Mouse (Mus musculus): Measurements from ENCODE around the gene Adss.

The Adss gene

DNA sequence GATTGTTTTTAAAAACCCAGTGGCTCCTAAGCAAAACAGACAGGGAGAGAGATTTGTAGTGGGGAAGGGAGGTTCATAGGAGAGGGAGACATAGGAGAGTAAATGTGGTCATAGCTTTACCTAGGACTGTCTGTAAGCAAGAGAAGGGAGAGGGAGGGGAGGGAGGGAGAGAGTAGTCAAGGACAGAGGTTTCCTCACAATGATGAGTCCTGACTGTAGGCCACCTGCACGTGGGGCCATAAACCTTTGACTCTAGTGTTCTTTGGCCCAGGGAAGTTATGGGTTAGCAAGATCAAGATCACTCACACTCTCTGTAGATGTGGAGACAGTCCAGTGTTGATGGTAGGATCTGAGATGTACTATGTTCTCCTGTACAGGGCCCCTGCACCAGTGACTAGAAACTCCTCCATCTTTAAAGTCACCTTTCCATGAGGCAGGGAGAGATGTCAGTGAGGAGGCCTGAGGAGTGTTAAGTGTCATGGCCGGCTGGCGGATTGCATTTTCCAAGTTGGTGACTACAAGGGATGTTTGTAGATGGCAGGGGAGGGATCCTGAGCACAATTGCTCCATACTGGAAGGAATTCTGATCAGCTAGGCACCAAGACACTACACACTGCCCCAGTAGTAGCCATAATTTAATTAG, 68.3 kb downstream of the Adss start:
- DNase-seq, result no peak

DNA sequence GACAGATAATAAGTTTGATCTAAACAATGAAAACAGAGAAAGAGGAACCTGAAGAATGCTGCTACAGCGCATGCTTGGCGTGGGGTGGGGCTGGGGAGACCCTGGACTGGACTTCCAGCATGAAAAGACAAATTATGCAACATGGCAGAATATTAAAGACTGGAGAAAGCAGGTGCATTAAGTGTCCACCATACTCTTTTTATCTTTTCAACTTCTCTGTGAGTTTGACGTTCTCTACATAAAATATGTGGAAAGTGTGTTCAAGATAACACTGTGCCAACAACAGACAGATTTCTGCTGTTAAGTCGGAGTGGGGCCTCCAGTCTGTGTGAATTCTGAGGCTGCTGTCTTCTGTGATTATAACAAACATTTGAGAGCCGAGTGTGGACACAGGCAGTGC, 69.4 kb downstream of the Adss start:
- no peak for DNase-seq

DNA sequence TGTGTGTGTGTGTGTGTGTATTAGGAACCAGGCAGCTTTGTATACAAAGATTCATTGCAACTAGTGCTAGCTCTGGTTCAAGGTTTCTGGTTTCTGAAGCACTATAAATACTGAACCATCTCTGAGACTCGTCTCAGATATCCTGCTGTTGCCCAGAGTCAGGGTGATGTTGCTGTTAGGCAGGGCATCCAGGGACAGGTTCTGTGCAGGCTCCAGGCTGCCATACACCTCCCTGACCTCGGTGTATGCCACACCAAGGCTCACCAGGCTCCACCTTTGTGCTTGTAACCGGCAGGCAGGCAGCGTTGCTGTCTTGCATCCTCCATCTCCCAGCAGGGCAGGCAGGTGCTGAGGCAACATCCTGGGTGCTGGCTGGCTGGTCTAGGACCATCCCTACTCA, 72.5 kb downstream of the Adss start:
- no peak for DNase-seq

DNA sequence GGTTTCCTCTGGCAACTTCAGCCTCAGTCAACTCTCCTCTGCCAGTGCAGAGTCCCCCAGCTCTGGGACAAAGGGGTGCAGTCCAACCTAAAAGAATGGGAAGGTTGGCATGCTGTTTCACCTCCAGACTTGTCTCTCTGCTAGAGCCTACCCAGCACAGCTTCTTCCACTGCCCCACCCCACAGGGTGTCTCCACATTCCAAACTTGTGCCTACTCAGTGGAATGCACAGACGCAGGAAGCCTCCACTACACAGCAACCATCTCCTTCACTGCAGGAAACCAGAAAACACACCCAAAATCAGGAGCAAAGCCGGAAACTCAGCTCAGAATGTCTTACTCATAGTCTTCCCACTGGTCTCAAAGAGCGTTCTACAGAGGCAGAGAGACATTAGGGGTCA, 77.3 kb downstream of the Adss start:
- no peak for DNase-seq

DNA sequence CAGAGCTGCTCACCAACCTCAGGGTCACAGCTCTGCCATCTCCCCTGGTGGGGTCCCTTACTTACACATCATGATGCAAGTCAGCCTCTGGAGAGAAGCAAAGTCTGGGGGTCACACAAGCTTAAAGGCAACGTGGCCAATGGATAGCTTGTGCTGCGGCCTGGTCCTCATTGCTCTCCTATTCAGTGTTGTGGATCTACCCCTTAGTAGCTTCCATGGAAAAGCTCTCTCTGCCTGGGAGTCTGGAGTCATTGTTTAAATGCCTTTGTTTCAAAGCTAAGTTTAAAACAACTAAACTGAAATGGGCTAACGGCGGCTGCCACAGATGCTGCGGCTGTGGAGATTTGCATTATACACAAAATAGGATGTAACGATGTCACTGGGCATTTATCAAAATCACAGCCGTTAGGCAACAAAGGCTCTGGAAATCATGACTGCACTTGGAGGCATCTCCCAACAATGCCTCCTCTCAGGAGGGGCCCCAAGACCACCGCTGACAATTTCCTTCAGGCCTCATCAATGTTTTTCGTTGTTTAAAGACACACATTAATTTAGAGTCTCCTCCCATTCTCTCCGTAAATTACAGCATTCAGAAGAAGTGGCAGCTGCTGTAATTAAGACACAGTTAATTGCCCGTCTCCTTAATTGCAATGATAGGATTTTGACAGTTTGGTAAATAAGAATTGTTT, 77.8 kb downstream of the Adss start:
- no peak for DNase-seq

DNA sequence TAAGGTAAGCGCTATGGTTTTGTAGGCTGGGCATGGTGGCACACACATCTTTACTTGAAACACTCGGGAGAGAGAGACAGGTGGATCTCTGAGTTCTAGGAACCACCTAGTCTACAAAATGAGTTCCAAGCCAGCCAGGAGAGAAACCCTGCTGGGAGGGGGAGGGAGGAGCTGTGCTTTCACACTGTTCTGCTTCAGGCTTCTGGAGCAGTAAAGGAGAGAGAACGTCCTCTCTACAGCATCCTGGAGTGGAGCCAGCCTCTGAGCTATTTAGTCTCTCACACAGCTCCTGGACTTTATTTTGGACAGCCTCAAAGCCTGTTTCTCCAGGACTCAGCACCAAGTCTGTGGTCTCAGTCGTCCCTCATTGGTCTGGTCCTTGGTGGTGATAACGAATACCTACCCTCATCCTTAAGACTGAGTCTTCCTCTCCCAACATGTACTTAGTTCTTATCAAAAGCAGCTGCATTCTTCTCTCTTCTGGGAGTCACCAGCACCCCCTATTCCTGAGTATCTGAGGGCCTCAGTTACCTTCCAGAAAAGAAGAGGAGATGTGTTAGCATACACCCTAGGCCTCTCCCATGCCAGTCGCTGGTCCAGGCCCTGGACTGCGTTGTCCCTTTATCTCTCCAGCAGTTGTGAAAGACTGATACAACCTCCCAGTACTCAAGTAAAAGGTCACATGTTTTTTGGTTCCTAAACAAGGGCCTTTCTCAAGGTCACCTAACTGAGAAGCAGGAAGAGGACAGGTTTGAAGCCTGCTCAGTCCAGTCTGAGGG, 79.1 kb downstream of the Adss start:
- DNase-seq, result no peak

DNA sequence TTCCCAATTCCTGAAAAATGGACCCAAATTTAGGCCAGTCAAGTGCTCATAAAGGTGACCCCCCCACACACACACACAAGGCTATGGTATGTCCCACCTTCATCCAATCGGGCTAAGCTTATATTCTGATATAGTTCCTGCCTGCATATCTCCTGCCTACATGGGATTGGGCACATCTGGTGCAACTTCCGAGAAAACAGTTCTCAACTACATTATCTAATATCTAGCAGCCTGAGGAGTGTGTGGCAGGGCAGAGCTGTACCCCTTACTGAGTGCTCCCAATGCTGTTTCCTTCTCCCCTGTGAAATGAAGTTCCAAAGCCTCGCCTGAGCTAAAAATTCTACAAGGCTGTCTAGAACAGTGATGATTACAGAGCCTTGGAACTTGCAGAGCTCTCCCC, 79.9 kb downstream of the Adss start:
- no peak for DNase-seq

DNA sequence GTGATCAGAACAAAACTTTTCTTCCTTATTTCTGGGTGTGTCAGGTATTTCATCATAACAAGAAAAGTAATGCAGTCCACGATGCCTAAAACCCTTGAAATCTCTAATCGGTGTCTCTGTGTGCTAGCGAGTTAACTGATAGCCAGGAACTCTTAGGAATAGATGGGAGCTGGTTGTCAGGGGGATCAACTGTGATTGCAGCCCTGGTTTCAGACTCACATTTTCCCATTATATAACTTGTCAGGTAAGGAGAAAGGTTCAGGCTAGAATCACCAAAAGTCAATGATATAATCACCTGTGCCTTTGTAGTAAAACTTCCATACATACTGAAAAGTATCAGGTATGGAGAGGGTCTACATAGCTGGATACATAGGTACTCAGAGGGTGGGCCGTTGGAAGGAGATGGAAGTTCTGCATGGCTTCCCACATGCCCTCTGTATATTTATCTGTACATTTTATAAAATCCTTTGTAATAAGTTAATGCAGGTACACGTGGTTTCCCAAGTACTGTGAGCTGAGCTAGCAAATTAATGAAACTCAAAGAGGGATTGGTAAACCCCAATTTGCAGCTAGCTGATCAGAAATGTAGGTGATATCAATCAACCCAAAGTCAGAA, 81.8 kb downstream of the Adss start:
- DNase-seq, result no peak

DNA sequence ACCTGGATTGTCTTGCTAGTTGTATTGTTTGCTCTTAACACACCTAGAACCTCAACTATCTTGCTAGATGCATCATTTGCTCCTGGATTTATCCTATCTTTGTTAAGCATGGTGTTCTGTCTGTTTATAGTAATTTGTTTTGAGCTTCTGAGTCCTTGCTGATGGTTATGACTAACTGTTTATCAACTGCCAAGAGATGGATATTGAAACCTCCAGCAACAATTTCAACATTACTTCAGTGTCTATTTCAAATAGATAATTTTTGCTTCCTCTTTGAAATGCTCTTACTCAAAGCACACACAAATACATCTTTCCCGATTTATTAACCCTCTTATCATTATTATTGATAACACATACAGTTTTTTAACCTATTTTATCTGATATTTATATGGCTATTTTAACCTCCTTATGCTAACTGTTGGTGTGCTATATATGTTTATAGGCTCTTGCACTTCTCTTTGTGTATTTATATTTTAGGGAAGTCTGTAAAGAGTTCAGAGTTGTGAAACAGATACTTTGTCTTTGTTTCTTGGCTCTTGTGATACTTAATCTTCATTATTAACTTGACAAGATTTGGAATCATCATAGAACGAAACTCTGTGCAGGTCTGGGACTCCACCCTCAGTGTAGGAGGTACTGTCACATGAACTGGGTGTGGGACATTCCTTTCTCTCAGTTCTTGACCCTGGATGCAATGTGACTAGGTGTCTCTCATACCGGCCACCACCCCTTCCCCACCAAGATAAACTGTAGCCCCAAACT, 82.5 kb downstream of the Adss start:
- DNase-seq, result no peak
